Comparison of ENCODE assay signal across 18 mouse cellular contexts in genomic region chr2:173225906-173226305, GRCm38 (mm10). TPM values are rescaled to one million over a fixed set of nuclear protein-coding genes. Genes with fewer than 3 reads are reported as not detected.
"Had no signal": no experiment of that assay in that cellular context is flagged by ENCODE, and none has a peak within 500 bp of the region (broad histone marks: within the 10 kb centered on the region; RNA-seq: fewer than 3 reads in every experiment).

No protein-coding gene starts in this region.

- H3K4me1 ChIP-seq: liver, embryonic 13.5 days; midbrain, embryonic 12.5 days had no signal

- H3K9ac ChIP-seq: liver, embryonic 13.5 days; lung, embryonic 14.5 days; midbrain, embryonic 12.5 days; midbrain, embryonic 15.5 days; neural tube, embryonic 12.5 days; neural tube, embryonic 15.5 days had no signal

- H3K36me3 ChIP-seq: liver, embryonic 13.5 days had no signal

- H3K4me3 ChIP-seq: layer of hippocampus, adult 2 months; left cerebral cortex, adult 2 months; liver, embryonic 13.5 days; midbrain, embryonic 12.5 days; midbrain, embryonic 15.5 days; neural tube, embryonic 12.5 days; neural tube, embryonic 15.5 days had no signal

- DNase-seq: kidney, adult 9 months; kidney, postnatal 25 days; layer of hippocampus, adult 9-11 months; liver, embryonic 13.5 days; lung, embryonic 14.5 days; thymus, adult 2 months; thymus, postnatal 14 days; thymus, postnatal 4 days had no signal

- H3K27ac ChIP-seq: layer of hippocampus, adult 2 months; left cerebral cortex, adult 2 months; liver, embryonic 13.5 days; macrophage; midbrain, embryonic 12.5 days; midbrain, embryonic 15.5 days; neural tube, embryonic 12.5 days; neural tube, embryonic 15.5 days; stomach, postnatal 0 days had no signal

- H3K9me3 ChIP-seq: liver, embryonic 13.5 days; midbrain, embryonic 12.5 days; midbrain, embryonic 15.5 days; neural tube, embryonic 12.5 days; neural tube, embryonic 15.5 days had no signal

RNA-seq across cellular contexts. Expression of gene Zbp1, which starts 7.2 kb away (rescaled TPM):
- total RNA-seq: layer of hippocampus, postnatal 25 days; left cerebral cortex, postnatal 36 days had no signal
